Mouse (Mus musculus): Measurements from ENCODE around the gene Rad51d. TPM values are rescaled to one million over a fixed set of nuclear protein-coding genes. Genes with fewer than 3 reads are reported as not detected.

Gene Rad51d
- polyA plus RNA-seq, 1 experiment, result 16.4 TPM

DNA sequence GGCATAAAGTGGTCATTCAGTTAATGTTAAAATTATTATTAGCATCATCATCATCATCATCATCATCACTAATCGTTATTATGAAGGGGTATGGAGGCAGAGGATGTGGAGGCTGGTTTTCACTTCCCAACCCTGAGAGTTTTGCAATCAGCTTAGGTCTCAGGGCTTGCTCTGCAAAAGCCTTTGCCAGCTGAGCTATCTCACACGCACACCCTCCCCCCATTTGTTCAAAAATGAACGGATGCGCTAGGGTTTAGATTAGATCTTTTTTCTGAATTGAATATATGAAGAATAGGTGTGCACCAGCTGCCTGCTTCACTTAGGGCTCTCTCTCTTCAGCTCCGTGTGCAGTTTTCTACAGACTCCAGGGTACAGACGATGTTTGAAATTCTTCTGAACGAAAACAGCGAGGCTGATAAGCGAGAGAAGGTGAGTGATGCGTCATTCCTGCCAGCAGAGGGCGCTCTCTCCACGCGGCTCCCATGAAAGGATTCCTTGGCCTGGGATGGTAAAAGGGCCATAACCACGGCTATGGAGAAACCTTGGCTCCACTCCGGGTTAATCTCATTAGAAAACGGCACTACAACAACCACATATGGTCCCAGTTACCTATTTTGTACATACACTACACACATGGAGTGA, 24.4 kb upstream of the Rad51d start:
- TF ChIP-seq POLR2A (IDR thresholded peaks at IDR 0.05; ENCODE audit: borderline replicate concordance, low read depth, low read length) (no peak), CTCF (IDR thresholded peaks at IDR 0.05; ENCODE audit: low read depth, low read length) (peak; percentile 92)
- Histone ChIP-seq H3K27ac (ENCODE audit: insufficient read depth, low read depth, low read length) (no peak overlapping the region), H3K4me3 (ENCODE audit: insufficient read depth, low read length) (no peak overlapping the region), H3K4me1 (ENCODE audit: control insufficient read depth, insufficient read depth, low read length) (no peaks in the 10 kb centered on the region)

GRCm38 (mm10) chr11:82910679-82911389, 20.4 kb upstream of the Rad51d start:
- no peak for TF ChIP-seq CTCF (IDR thresholded peaks at IDR 0.05; ENCODE audit: low read depth, low read length)
- TF ChIP-seq POLR2A (IDR thresholded peaks at IDR 0.05; ENCODE audit: borderline replicate concordance, low read depth, low read length), result no peak

DNA sequence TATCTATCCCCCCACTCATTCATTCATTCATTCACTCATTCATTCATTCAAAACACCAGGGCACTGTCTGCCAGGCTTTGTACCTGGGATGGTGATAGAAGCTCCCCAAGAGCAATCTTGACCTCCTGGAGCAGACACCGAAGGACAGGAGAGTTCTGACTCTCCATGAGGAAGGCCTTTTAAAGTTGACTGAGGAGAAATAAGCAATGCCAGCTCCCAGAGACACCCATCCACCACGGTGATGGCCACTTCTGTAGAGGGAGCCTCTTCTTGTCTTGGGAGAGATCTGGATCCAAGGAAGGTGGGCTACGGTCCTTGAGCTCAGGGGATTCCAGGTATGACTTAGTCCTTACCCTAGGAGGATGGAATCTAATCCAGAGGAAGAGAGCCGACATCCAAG, 19.8 kb upstream of the Rad51d start, which contains the start of gene Unc45b:
Unc45b (plus strand) TSS at position 301 of the 400 bp plus-strand sequence.
- Histone ChIP-seq H3K4me3 (ENCODE audit: insufficient read depth, low read length) (no peak within 1 kb of the TSS), H3K4me1 (ENCODE audit: control insufficient read depth, insufficient read depth, low read length) (peaks cover 11% of the 10 kb centered on the region), H3K27ac (ENCODE audit: insufficient read depth, low read depth, low read length) (no peak within 1 kb of the TSS)
- no peak for TF ChIP-seq CTCF (IDR thresholded peaks at IDR 0.05; ENCODE audit: low read depth, low read length)
- no peak for TF ChIP-seq POLR2A (IDR thresholded peaks at IDR 0.05; ENCODE audit: borderline replicate concordance, low read depth, low read length)

More at GRCm38 (mm10) chr11:82910679-82911389, 20.4 kb upstream of the Rad51d start:
- peaks cover 8% of the 10 kb centered on the region for H3K4me1 ChIP-seq (ENCODE audit: control insufficient read depth, insufficient read depth, low read length)
- no peak overlapping the region for H3K4me3 ChIP-seq (ENCODE audit: insufficient read depth, low read length)
- H3K27ac ChIP-seq (ENCODE audit: insufficient read depth, low read depth, low read length), result no peak overlapping the region

- TF ChIP-seq POLR2A (IDR thresholded peaks at IDR 0.05; ENCODE audit: borderline replicate concordance, low read depth, low read length), result no peak
- TF ChIP-seq CTCF (IDR thresholded peaks at IDR 0.05; ENCODE audit: low read depth, low read length), result no peak
- no peak overlapping the region; the same call in 1 of the 2 replicates for H3K4me3 ChIP-seq (ENCODE audit: insufficient read depth, low read length)
- H3K4me1 ChIP-seq (ENCODE audit: control insufficient read depth, insufficient read depth, low read length), result peaks cover 13% of the 10 kb centered on the region
- H3K27ac ChIP-seq (ENCODE audit: insufficient read depth, low read depth, low read length), result no peak overlapping the region
Observed at GRCm38 (mm10) chr11:82908608-82908989, 18.2 kb upstream of the Rad51d start.

GRCm38 (mm10) chr11:82907651-82908607, 17.5 kb upstream of the Rad51d start, which contains the start of gene Nle1:
Gene Nle1, minus strand, starts transcription at chr11:82908411.
- Histone ChIP-seq H3K4me1 (ENCODE audit: control insufficient read depth, insufficient read depth, low read length) (peaks cover 13% of the 10 kb centered on the region), H3K4me3 (ENCODE audit: insufficient read depth, low read length) (peak within 1 kb of the TSS; percentile 88), H3K27ac (ENCODE audit: insufficient read depth, low read depth, low read length) (no peak within 1 kb of the TSS)
- TF ChIP-seq POLR2A (IDR thresholded peaks at IDR 0.05; ENCODE audit: borderline replicate concordance, low read depth, low read length) (no peak), CTCF (IDR thresholded peaks at IDR 0.05; ENCODE audit: low read depth, low read length) (peak; percentile 50; the same call in 1 of the 2 replicates)

GRCm38 (mm10) chr11:82905816-82906215, 15.4 kb upstream of the Rad51d start:
- H3K27ac ChIP-seq (ENCODE audit: insufficient read depth, low read depth, low read length), result no peak overlapping the region
- no peak overlapping the region for H3K4me3 ChIP-seq (ENCODE audit: insufficient read depth, low read length)
- TF ChIP-seq CTCF (IDR thresholded peaks at IDR 0.05; ENCODE audit: low read depth, low read length), result no peak
- TF ChIP-seq POLR2A (IDR thresholded peaks at IDR 0.05; ENCODE audit: borderline replicate concordance, low read depth, low read length), result no peak
- H3K4me1 ChIP-seq (ENCODE audit: control insufficient read depth, insufficient read depth, low read length), result peaks cover 13% of the 10 kb centered on the region

DNA sequence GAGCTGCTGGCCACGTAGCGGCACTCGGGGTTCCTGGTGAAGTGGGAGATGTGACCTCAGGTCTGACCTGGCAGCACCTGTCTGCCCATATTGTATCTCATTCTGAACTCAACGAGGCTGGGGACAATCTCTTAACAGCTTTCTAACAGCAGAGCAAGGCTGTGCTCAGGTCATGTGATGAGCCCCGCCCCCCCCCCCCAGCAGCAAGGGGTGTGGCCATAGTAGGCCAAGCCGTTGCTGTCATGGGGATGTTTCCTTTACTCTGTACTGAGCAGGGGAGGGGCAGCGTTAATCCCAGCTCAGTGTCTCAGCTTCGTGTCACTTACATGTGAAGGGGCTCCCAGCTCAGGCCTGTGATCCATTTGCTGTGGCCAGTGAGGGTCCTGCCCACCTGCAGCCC, 14.5 kb upstream of the Rad51d start:
- no peak overlapping the region for H3K27ac ChIP-seq (ENCODE audit: insufficient read depth, low read depth, low read length)
- no peak for TF ChIP-seq POLR2A (IDR thresholded peaks at IDR 0.05; ENCODE audit: borderline replicate concordance, low read depth, low read length)
- TF ChIP-seq CTCF (IDR thresholded peaks at IDR 0.05; ENCODE audit: low read depth, low read length), result no peak
- peaks cover 13% of the 10 kb centered on the region for H3K4me1 ChIP-seq (ENCODE audit: control insufficient read depth, insufficient read depth, low read length)
- H3K4me3 ChIP-seq (ENCODE audit: insufficient read depth, low read length), result no peak overlapping the region

GRCm38 (mm10) chr11:82901606-82902310, 11.3 kb upstream of the Rad51d start:
- Histone ChIP-seq H3K4me1 (ENCODE audit: control insufficient read depth, insufficient read depth, low read length) (0 out of 2 replicates have a peak, but pooled peaks cover 5% of the 10 kb centered on the region), H3K4me3 (ENCODE audit: insufficient read depth, low read length) (no peak overlapping the region), H3K27ac (ENCODE audit: insufficient read depth, low read depth, low read length) (no peak overlapping the region)
- no peak for TF ChIP-seq POLR2A (IDR thresholded peaks at IDR 0.05; ENCODE audit: borderline replicate concordance, low read depth, low read length)
- no peak for TF ChIP-seq CTCF (IDR thresholded peaks at IDR 0.05; ENCODE audit: low read depth, low read length)

- no peak for TF ChIP-seq CTCF (IDR thresholded peaks at IDR 0.05; ENCODE audit: low read depth, low read length)
- no peak for TF ChIP-seq POLR2A (IDR thresholded peaks at IDR 0.05; ENCODE audit: borderline replicate concordance, low read depth, low read length)
- Histone ChIP-seq H3K27ac (ENCODE audit: insufficient read depth, low read depth, low read length) (no peak overlapping the region), H3K4me3 (ENCODE audit: insufficient read depth, low read length) (no peak overlapping the region), H3K4me1 (ENCODE audit: control insufficient read depth, insufficient read depth, low read length) (no peaks in the 10 kb centered on the region)
Observed at GRCm38 (mm10) chr11:82899720-82900119, 9.3 kb upstream of the Rad51d start.

Measured in bone marrow macrophage, adult 2 months (primary cell).